Mouse (Mus musculus): ENCODE results near the gene Gm10570.

- TF ChIP-seq CTCF (IDR thresholded peaks at IDR 0.05; ENCODE audit: borderline replicate concordance, insufficient read depth, low read length) (peak; percentile 85), POLR2A (IDR thresholded peaks at IDR 0.05; ENCODE audit: low read depth, low read length) (no peak)
Observed at GRCm38 (mm10) chr4:130297123-130297529, 11.3 kb downstream of the Gm10570 start.

Data from embryonic fibroblast, embryonic 13.5 days (primary cell).